Mouse (Mus musculus) brain, embryonic 14.5 days (tissue): Measurements from ENCODE around the gene Dhrs4.

ENCODE experiments used
- CTCF ChIP-seq: fragments of 200-500 bp; IDR thresholded peaks from 2 replicates; pipeline ENCODE4 v1.5.1; 2012; ENCODE audit warnings: inconsistent platforms, mild to moderate bottlenecking, moderate library complexity, borderline replicate concordance; ENCODE audit not compliant: insufficient read depth, insufficient read length; ENCODE audit errors: extremely low read depth
- POLR2A ChIP-seq: fragments of 200-500 bp; IDR thresholded peaks from 2 replicates; pipeline ENCODE4 v1.6.1; 2012; ENCODE audit warnings: mild to moderate bottlenecking, inconsistent platforms, borderline replicate concordance; ENCODE audit not compliant: poor library complexity, insufficient read depth, insufficient read length, severe bottlenecking; ENCODE audit errors: extremely low read depth

GRCm38 (mm10) chr14:55519604-55520003 is 41.0 kb downstream of the Dhrs4 start:
- TF ChIP-seq CTCF, result no peak
- TF ChIP-seq POLR2A, result no peak
